Mouse (Mus musculus) liver, embryonic 13.5 days (tissue): Measurements from ENCODE around the gene Rbm26. TPM values are rescaled to one million over a fixed set of nuclear protein-coding genes. Genes with fewer than 3 reads are reported as not detected.

Experiments used
- ATAC-seq: fragments of 200-750 bp; cut with Nextera tagmentation; 2 replicates; pipeline ENCODE4 v1.8.0; 2017; ENCODE audit warnings: low read depth, mild to moderate bottlenecking, moderate number of reproducible peaks, moderate library complexity
- DNase-seq: peaks from one replicate; pipeline ENCODE4 v3.0.0; 2022
- H3K27ac ChIP-seq: fragments of 300-500 bp; sonication (generic); 2 replicates; pipeline ENCODE4 v1.5.1; 2015; ENCODE audit warnings: moderate library complexity, mild to moderate bottlenecking, inconsistent platforms
- H3K27me3 ChIP-seq: fragments of 300-500 bp; sonication (generic); 2 replicates; pipeline ENCODE4 v1.6.1; 2015; ENCODE audit warnings: mild to moderate bottlenecking, inconsistent platforms
- H3K36me3 ChIP-seq: fragments of 300-500 bp; sonication (generic); 2 replicates; pipeline ENCODE4 v1.6.1; 2015; ENCODE audit warnings: mild to moderate bottlenecking, inconsistent platforms
- H3K4me1 ChIP-seq: fragments of 300-500 bp; sonication (generic); replicated peaks from 2 replicates; pipeline ENCODE4 v1.6.1; 2015; ENCODE audit warnings: inconsistent platforms
- H3K4me2 ChIP-seq: fragments of 300-500 bp; sonication (generic); 2 replicates; pipeline ENCODE4 v1.6.1; 2015; ENCODE audit warnings: inconsistent platforms, mild to moderate bottlenecking, moderate library complexity
- H3K4me3 ChIP-seq: fragments of 300-500 bp; sonication (generic); replicated peaks from 2 replicates; pipeline ENCODE4 v1.5.1; 2015; ENCODE audit warnings: mild to moderate bottlenecking, inconsistent platforms
- H3K9ac ChIP-seq: fragments of 300-500 bp; sonication (generic); 2 replicates; pipeline ENCODE4 v1.6.1; 2015; ENCODE audit warnings: mild to moderate bottlenecking, inconsistent platforms
- H3K9me3 ChIP-seq: fragments of 300-500 bp; sonication (generic); replicated peaks from 2 replicates; pipeline ENCODE4 v1.6.1; 2016; ENCODE audit warnings: inconsistent platforms
- whole genome bisulfite sequencing: fragments of 180-500 bp; shearing (Covaris S2); methylation state at CpG from one replicate; pipeline ENCODE4 v1.1.7; 2015; ENCODE audit not compliant: insufficient replicate concordance; 5-methylcytosine and 5-hydroxymethylcytosine counted together
- polyA plus RNA-seq: library from polyadenylated mRNA; unstranded; fragments of >200 nt; fragmentation: Nextera tagmentation; extraction: Ambion mirVana; gene quantifications from 2 replicates; pipeline ENCODE4 v1.2.1, GENCODE M21; 2015

The Rbm26 gene
- polyA plus RNA-seq, 1 experiment from 2014 or later, result 11.1 TPM

DNA sequence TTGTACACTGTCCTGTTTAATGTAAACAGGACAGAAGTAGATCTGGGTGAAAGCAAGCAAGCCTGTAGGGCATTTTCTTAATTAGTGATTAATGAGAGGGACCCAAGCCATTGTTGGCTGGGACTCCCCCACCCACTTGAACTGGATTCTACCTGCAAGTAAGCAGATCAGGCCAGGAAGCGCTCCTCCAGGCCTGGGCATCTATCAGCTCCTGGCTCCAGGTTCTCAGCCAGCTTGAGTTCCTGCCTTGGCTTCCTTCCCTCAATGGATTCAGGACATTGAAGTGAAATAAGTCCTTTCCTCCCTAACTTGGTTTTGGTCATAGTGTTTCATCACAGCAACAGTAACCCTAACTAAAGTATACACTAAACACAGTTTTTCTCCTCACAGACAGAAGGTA lies 9.9 kb downstream of the Rbm26 start:
- 75% methylated on average over 1 of the region's 1 CpGs for WGBS
- H3K4me2 ChIP-seq, result no peak overlapping the region
- no peak for ATAC-seq
- H3K27me3 ChIP-seq, result no peaks in the 10 kb centered on the region
- no peak overlapping the region for H3K9ac ChIP-seq
- no peak overlapping the region for H3K27ac ChIP-seq
- DNase-seq, result no peak
- peaks cover 17% of the 10 kb centered on the region for H3K4me1 ChIP-seq
- no peaks in the 10 kb centered on the region for H3K9me3 ChIP-seq
- no peak overlapping the region for H3K4me3 ChIP-seq
- H3K36me3 ChIP-seq, result no peaks in the 10 kb centered on the region

DNA sequence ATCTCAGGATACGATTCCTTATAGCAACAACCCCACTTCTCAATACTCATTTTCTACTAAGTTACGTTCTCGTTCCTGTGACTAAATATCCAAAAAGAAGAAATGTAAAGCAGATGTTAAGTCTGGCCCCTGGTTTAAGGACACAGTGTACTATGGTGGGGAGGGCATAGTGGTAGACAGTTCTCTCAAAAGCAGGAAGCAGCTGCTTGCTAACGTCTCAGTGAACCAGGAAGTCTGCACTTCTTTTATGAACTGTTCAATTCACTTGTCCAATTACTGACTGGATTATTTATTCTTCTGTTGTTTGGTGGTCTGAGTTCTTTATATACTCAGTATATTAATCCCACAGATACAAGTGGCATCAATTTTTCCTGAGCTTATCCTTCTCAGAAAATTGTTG lies 12.3 kb downstream of the Rbm26 start:
- ATAC-seq (no peak), DNase-seq (no peak)
- no peak overlapping the region for H3K4me2 ChIP-seq
- peaks cover 18% of the 10 kb centered on the region for H3K4me1 ChIP-seq
- H3K9me3 ChIP-seq, result no peaks in the 10 kb centered on the region
- H3K36me3 ChIP-seq, result no peaks in the 10 kb centered on the region; the same call in 1 of the 2 replicates
- no peak overlapping the region for H3K4me3 ChIP-seq
- 56% methylated on average over 4 of the region's 4 CpGs for WGBS
- no peak overlapping the region for H3K9ac ChIP-seq
- no peak overlapping the region for H3K27ac ChIP-seq
- no peaks in the 10 kb centered on the region for H3K27me3 ChIP-seq

DNA sequence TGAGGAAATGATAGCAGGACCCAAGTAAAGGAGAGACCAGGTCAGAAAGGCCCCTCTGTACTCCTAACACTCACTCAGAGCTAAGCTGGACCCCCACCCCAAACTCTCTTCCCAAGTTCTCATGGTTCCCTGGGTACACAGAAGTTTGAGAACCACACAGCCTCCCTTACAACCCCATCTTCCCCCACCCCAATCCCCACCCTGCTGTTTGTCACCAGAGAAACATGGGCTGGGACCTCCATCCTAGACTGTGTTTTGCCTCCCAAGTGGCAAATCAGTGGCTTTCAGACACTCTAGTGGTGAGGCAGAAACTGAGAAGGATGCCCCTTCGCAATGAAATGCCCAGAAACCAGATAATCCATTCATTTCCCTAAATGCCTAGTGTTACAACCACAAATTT lies 15.8 kb downstream of the Rbm26 start:
- Histone ChIP-seq H3K9me3 (no peaks in the 10 kb centered on the region), H3K27ac (no peak overlapping the region), H3K9ac (no peak overlapping the region), H3K4me1 (peaks cover 12% of the 10 kb centered on the region), H3K27me3 (no peaks in the 10 kb centered on the region), H3K4me2 (no peak overlapping the region), H3K36me3 (peaks cover 16% of the 10 kb centered on the region), H3K4me3 (no peak overlapping the region)
- DNase-seq (no peak), ATAC-seq (no peak)
- 96% methylated on average over 1 of the region's 1 CpGs for WGBS

DNA sequence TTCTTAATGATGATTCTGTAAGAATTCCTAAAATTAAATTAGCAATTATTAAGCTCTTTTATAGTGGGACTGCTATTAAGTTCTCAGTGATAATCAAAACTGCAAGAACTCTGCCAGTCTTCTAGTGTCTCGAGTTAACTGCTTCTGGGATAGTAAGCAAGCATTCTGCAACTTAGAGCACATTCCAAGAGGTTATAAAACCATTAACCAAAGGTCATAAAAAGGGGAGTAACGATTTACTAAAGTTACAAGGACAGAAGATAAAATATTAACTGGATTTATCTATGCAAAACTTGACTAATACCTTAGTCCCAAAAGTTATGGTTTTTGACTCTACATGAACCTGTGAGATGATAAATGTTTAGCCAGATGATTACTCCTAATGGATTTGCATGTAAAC lies 18.6 kb downstream of the Rbm26 start:
- WGBS, result 67% methylated on average over 2 of the region's 2 CpGs
- DNase-seq (no peak), ATAC-seq (no peak)
- H3K36me3 ChIP-seq, result peaks cover 16% of the 10 kb centered on the region
- H3K9ac ChIP-seq, result no peak overlapping the region
- H3K4me3 ChIP-seq, result no peak overlapping the region
- no peaks in the 10 kb centered on the region for H3K9me3 ChIP-seq
- no peak overlapping the region for H3K27ac ChIP-seq
- H3K27me3 ChIP-seq, result no peaks in the 10 kb centered on the region
- peaks cover 5% of the 10 kb centered on the region; the same call in 1 of the 2 replicates for H3K4me1 ChIP-seq
- no peak overlapping the region for H3K4me2 ChIP-seq

DNA sequence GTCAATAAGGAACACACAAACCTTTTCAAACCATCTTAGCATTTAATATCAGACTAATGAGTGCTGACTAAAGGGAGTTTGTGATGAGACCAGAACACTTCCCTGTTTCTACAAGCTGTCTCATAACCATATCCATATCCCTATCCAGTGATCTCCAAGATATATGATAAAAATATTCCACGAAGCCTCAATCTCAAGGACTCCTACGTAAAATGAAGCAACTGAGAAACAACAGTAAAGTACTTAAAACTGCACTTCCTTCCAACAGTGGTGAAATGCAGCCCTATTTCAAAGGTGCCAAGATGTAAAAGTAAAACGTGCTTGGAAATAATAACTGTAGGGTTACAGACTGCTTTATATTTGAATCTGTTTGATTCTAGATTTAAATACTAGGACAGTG lies 43.1 kb downstream of the Rbm26 start:
- 81% methylated on average over 3 of the region's 3 CpGs for WGBS
- H3K27me3 ChIP-seq, result no peaks in the 10 kb centered on the region
- peaks cover 23% of the 10 kb centered on the region for H3K36me3 ChIP-seq
- H3K9me3 ChIP-seq, result no peaks in the 10 kb centered on the region
- H3K4me1 ChIP-seq, result no peaks in the 10 kb centered on the region
- ATAC-seq, result no peak
- H3K9ac ChIP-seq, result no peak overlapping the region
- no peak overlapping the region for H3K27ac ChIP-seq
- DNase-seq, result no peak
- H3K4me2 ChIP-seq, result no peak overlapping the region
- H3K4me3 ChIP-seq, result no peak overlapping the region

DNA sequence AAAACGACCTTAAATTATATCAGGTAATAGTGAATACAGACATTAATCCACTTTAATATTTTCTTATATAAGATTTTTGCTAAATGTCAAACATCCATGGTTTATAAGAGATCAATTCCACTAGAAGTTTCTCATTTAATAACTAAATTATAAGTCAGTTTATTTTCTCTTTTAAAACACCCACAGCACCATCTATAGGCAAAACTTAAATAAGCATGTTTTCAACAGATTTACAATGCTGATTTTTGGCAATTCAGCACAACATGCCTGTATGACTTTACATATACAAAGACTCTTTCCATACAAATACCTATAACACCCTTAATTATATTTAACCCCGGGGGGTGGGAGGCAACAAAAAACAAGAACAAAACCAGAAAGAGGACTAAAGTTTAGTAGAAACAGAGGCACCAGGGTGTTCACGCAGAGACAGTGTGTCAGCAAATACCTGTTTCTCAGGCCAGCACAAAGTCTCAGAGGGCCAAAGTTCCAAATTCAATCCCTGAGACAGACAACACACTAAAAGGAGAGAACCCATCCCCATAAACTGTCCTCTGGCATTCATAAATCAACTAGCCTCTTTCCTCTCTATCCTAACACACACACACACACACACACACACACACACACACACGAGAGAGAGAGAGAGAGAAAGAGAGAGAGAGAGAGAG lies 49.3 kb downstream of the Rbm26 start:
- Histone ChIP-seq H3K4me2 (no peak overlapping the region), H3K9me3 (no peaks in the 10 kb centered on the region), H3K27me3 (no peaks in the 10 kb centered on the region), H3K4me3 (no peak overlapping the region), H3K36me3 (peaks cover 43% of the 10 kb centered on the region), H3K9ac (no peak overlapping the region), H3K27ac (no peak overlapping the region), H3K4me1 (no peaks in the 10 kb centered on the region)
- ATAC-seq, result no peak
- WGBS, result 67% methylated on average over 4 of the region's 4 CpGs
- DNase-seq, result no peak

DNA sequence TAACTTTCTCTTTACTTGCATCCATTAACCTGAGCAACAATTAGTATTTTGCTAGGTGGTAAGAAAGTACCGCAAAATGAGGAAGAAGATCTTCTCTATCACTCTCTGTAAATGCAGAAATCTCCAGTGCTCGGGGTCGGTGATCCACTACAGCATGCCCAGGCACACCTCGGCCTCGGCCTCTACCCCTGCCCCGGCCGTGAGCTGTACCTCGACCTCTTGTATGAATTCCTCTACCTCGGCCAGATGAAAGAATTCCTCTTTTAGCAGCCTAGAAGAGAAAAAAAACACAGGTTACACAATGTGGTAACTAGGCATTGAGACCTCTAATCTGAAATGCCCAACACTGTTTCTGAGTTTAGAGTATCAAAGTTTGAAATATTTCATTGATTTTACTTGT lies 52.6 kb downstream of the Rbm26 start:
- Histone ChIP-seq H3K4me3 (no peak overlapping the region), H3K27ac (no peak overlapping the region), H3K4me2 (no peak overlapping the region), H3K9me3 (no peaks in the 10 kb centered on the region), H3K36me3 (peaks cover 48% of the 10 kb centered on the region), H3K27me3 (no peaks in the 10 kb centered on the region), H3K4me1 (no peaks in the 10 kb centered on the region), H3K9ac (no peak overlapping the region)
- DNase-seq (no peak), ATAC-seq (no peak)
- 71% methylated on average over 9 of the region's 9 CpGs for WGBS

DNA sequence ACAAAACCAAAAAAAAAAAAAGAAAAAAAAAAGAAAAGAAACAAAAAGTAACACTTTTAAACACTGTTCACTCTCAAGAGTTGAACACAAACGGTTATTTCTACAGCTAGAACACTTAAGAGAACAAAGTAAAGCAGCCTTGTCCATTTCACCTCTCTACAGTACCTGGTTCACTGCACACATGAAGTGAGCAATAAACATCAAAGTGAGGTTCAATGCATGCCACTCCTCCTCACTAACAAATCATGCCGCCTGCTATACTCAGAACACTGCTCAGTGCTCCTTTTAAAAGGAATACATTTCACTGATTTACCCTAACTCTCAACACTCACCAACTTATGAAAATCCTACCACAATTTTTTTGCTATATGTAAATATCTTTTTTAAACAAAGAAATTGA lies 61.7 kb downstream of the Rbm26 start:
- no peak overlapping the region for H3K4me2 ChIP-seq
- no peaks in the 10 kb centered on the region for H3K4me1 ChIP-seq
- no peaks in the 10 kb centered on the region for H3K9me3 ChIP-seq
- H3K27me3 ChIP-seq, result no peaks in the 10 kb centered on the region
- no peak for DNase-seq
- H3K4me3 ChIP-seq, result no peak overlapping the region
- 80% methylated on average over 2 of the region's 2 CpGs for WGBS
- no peak for ATAC-seq
- H3K9ac ChIP-seq, result no peak overlapping the region
- H3K36me3 ChIP-seq, result peaks cover 11% of the 10 kb centered on the region
- H3K27ac ChIP-seq, result no peak overlapping the region

DNA sequence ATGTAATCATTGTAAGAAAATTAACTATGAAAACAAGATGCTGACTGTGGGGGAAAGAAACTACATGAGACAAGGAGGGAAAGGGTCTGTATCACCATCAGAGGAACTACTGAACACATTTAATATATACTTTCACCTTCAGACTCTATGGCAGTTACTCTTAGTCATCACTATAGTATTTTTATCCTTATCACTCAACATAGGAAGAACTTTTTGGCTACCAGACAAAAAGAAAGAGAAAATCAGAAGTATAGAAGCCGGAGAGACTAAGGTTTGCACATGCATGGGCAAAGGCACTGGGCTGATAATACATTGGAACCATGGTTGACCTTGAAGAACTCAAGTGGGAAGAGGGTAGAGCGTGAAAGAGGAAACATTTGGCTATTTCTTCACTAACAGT lies 70.9 kb downstream of the Rbm26 start:
- Histone ChIP-seq H3K4me1 (no peaks in the 10 kb centered on the region), H3K4me3 (no peak overlapping the region), H3K27ac (no peak overlapping the region), H3K27me3 (no peaks in the 10 kb centered on the region), H3K9me3 (no peaks in the 10 kb centered on the region), H3K9ac (no peak overlapping the region), H3K4me2 (no peak overlapping the region), H3K36me3 (no peaks in the 10 kb centered on the region)
- ATAC-seq, result no peak
- DNase-seq, result no peak
- WGBS, result 91% methylated on average over 2 of the region's 2 CpGs

DNA sequence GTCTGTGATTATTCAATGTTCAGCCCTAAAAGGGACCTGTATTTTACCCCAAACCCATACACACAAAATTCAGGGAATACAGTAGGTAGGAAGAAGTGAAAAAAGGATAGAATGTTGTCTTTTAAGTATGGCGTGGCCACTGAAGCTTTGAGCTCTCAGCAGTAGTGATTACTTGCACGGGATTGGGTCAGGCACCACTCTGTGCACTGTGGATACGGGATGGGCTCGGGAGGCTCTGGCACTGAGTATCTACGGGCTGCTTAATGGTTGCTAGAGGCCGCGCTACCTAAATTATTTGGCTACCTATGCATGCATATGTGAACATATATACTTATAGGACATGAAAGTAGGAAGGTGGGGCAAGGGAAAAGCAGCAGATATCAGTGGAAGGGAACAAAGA lies 78.3 kb downstream of the Rbm26 start:
- H3K4me2 ChIP-seq, result no peak overlapping the region

DNA sequence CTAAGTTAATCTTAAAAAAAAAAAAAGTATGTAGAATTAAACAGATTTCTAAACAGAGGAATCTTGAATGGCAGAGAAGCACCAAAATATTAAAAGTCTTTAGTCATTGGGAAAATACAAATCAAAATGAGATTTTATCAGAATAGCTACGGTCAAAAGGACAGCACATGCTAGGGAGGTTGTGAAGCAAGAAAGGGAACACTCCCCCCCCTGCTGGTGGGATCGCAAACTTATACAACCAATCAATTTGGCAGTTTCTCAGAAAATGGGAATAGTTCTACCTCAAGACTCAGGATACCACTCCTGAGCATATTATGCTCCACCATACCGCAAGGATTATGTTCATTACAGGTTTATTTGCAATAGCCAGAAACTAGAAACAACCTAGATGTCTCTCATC lies 80.9 kb downstream of the Rbm26 start:
- no peaks in the 10 kb centered on the region for H3K9me3 ChIP-seq
- ATAC-seq (no peak), DNase-seq (no peak)
- no peak overlapping the region for H3K4me2 ChIP-seq
- no peak overlapping the region for H3K9ac ChIP-seq
- H3K4me1 ChIP-seq, result no peaks in the 10 kb centered on the region
- H3K27me3 ChIP-seq, result no peaks in the 10 kb centered on the region
- no peak overlapping the region for H3K4me3 ChIP-seq
- no peak overlapping the region for H3K27ac ChIP-seq
- WGBS, result 43% methylated on average over 3 of the region's 3 CpGs
- H3K36me3 ChIP-seq, result no peaks in the 10 kb centered on the region

More for the DNA sequence above, 78.3 kb downstream of the Rbm26 start:
- DNase-seq (no peak), ATAC-seq (no peak)
- WGBS, result 67% methylated on average over 7 of the region's 7 CpGs
- no peak overlapping the region for H3K9ac ChIP-seq
- H3K36me3 ChIP-seq, result no peaks in the 10 kb centered on the region
- H3K4me1 ChIP-seq, result no peaks in the 10 kb centered on the region
- no peak overlapping the region for H3K27ac ChIP-seq
- H3K9me3 ChIP-seq, result no peaks in the 10 kb centered on the region
- H3K4me3 ChIP-seq, result no peak overlapping the region
- no peaks in the 10 kb centered on the region for H3K27me3 ChIP-seq

DNA sequence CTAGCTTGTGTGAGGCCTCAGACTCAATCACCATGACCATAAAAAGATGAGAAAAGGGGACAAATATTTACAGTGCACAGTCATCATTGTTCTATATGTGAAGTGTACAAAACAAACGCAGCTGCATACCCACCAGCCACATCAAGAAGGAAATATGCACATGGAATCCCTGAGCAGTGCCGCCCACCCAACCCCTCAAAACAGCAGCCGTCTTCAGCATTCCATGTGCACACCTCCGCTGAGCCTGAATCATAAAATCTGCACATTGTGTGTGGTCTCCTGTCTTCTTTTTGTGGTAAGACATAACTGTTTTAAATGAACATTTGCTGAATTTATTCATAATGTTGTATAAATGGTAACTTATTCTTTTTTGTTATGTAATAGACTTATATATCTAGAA lies 90.1 kb downstream of the Rbm26 start:
- Histone ChIP-seq H3K4me3 (no peak overlapping the region), H3K9ac (no peak overlapping the region), H3K36me3 (no peaks in the 10 kb centered on the region), H3K27me3 (no peaks in the 10 kb centered on the region), H3K27ac (no peak overlapping the region), H3K4me1 (no peaks in the 10 kb centered on the region), H3K4me2 (no peak overlapping the region), H3K9me3 (no peaks in the 10 kb centered on the region)
- DNase-seq, result no peak
- WGBS, result 68% methylated on average over 4 of the region's 4 CpGs
- no peak for ATAC-seq
